Mouse (Mus musculus) lung, embryonic 14.5 days (tissue): ENCODE measurements around the gene Rab9b. TPM values are rescaled to one million over a fixed set of nuclear protein-coding genes. Genes with fewer than 3 reads are reported as not detected.

Experiments used
- ATAC-seq: fragments of 200-750 bp; cut with Nextera tagmentation; 2 replicates; pipeline ENCODE4 v1.8.0; 2017; ENCODE audit warnings: mild to moderate bottlenecking, moderate TSS enrichment, moderate library complexity; ENCODE audit not compliant: insufficient read depth
- DNase-seq: peaks from one replicate; pipeline ENCODE4 v3.0.0-alpha.2; 2015
- H3K27ac ChIP-seq: fragments of 300-500 bp; sonication (generic); 2 replicates; pipeline ENCODE4 v1.5.1; 2014; ENCODE audit warnings: low read depth, mild to moderate bottlenecking, moderate library complexity
- H3K27me3 ChIP-seq: fragments of 300-500 bp; sonication (generic); 2 replicates; pipeline ENCODE4 v1.6.1; 2014; ENCODE audit warnings: low read length, control low read depth; ENCODE audit not compliant: insufficient read depth
- H3K36me3 ChIP-seq: fragments of 300-500 bp; sonication (generic); 2 replicates; pipeline ENCODE4 v1.6.1; 2014; ENCODE audit warnings: control low read depth; ENCODE audit not compliant: insufficient read depth
- H3K4me1 ChIP-seq: fragments of 300-500 bp; sonication (generic); 2 replicates; pipeline ENCODE4 v1.6.1; 2014; ENCODE audit warnings: antibody characterized with exemption, control low read depth; ENCODE audit not compliant: insufficient read depth
- H3K4me2 ChIP-seq: fragments of 300-500 bp; sonication (generic); 2 replicates; pipeline ENCODE4 v1.6.1; 2014; ENCODE audit warnings: mild to moderate bottlenecking
- H3K4me3 ChIP-seq: fragments of 300-500 bp; sonication (generic); 2 replicates; pipeline ENCODE4 v1.5.1; 2014; ENCODE audit warnings: low read depth, low read length
- H3K9ac ChIP-seq: fragments of 300-500 bp; sonication (generic); 2 replicates; pipeline ENCODE4 v1.6.1; 2014
- H3K9me3 ChIP-seq: fragments of 300-500 bp; sonication (generic); 2 replicates; pipeline ENCODE4 v1.6.1; 2016; ENCODE audit warnings: low read depth, low read length, control low read depth
- CTCF ChIP-seq: IDR thresholded peaks from 2 replicates; pipeline ENCODE4 v1.5.1; 2016; ENCODE audit warnings: antibody characterized with exemption, low read depth
- WGBS: fragments of 180-500 bp; shearing (Covaris S2); extraction: QIAGEN DNeasy Blood & Tissue Kit; methylation state at CpG from one replicate; pipeline ENCODE4 v1.1.7; 2014; 5-methylcytosine and 5-hydroxymethylcytosine counted together
- polyA plus RNA-seq: library from polyadenylated mRNA; unstranded; fragments of >200 nt; fragmentation: Nextera tagmentation; extraction: Ambion mirVana; gene quantifications from 2 replicates; pipeline ENCODE4 v1.2.1, GENCODE M21; 2014

Rab9b gene
- polyA plus RNA-seq, 1 experiment from 2014 or later, result 0.16 TPM

DNA sequence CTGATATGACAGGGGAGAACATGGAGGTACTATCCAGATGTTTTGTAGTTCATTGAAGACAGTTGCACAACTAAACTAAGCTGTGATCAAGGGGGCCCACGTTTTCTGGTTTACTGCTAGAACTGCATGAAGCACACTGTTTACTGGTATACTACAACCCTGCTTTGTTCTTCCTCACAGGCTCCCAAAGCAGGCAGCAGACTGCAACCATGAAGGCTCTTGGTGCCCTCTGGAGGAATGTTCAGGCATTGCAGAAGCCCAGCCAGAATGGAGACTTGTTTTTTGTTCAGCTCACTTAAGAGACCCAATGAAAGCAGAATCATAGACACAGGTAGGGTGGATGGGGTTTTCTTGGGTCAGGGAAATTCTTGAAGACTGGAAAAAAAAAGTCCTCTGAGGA, 48.3 kb downstream of the Rab9b start:
- DNase-seq (peak; percentile 81), ATAC-seq (peak; percentile 77; the same call in 1 of the 2 replicates)
- Histone ChIP-seq H3K36me3 (no peaks in the 10 kb centered on the region), H3K4me1 (no peaks in the 10 kb centered on the region), H3K27ac (no peak overlapping the region), H3K9ac (no peak overlapping the region), H3K27me3 (no peaks in the 10 kb centered on the region), H3K9me3 (no peaks in the 10 kb centered on the region), H3K4me3 (no peak overlapping the region), H3K4me2 (no peak overlapping the region)
- peak; percentile 74 for TF ChIP-seq CTCF
- 9% methylated on average over 1 of the region's 1 CpGs for WGBS

DNA sequence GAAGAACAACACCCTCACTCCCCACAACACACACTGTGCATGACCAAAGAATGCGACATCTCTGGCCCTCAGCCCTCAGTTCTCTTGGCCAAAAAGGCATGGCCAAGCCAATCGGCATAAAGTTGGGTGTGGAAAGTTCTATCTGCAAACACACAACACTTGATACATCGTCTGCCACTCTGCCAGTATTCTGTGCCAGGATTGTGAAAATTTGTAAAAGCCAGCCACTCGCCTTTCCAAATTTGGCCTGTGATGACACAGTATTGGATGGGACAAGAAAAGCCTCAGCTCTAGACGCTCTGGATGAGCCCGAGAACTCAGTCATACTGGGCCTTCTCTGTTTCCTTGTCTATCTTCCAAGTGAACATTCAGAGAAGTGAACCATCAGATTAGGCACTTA, 48.8 kb downstream of the Rab9b start:
- Histone ChIP-seq H3K36me3 (no peaks in the 10 kb centered on the region), H3K9me3 (no peaks in the 10 kb centered on the region), H3K4me2 (no peak overlapping the region), H3K27me3 (no peaks in the 10 kb centered on the region), H3K4me1 (no peaks in the 10 kb centered on the region), H3K9ac (no peak overlapping the region), H3K4me3 (no peak overlapping the region), H3K27ac (no peak overlapping the region)
- 82% methylated on average over 6 of the region's 6 CpGs for WGBS
- no peak for TF ChIP-seq CTCF
- ATAC-seq (no peak), DNase-seq (no peak)

Other genes starting within 250 kb of the Rab9b start
- 10.3 and 10.4 TPM in 2 replicates for gene Tceal1, start 160.8 kb downstream of the Rab9b start, polyA plus RNA-seq
- gene Morf4l2, start 125.1 kb downstream of the Rab9b start, polyA plus RNA-seq, result 572 and 614 TPM in 2 replicates
- 0.13 TPM in 1 of 2 replicates, not detected in the other for gene Glra4, start 88.6 kb downstream of the Rab9b start, polyA plus RNA-seq
- 2.0 and 2.3 TPM in 2 replicates for gene Plp1, start 46.1 kb downstream of the Rab9b start, polyA plus RNA-seq
- not detected in 2 replicates for gene H2bfm, start 58.6 kb upstream of the Rab9b start, polyA plus RNA-seq
- 27.6 and 44.5 TPM in 2 replicates for gene Tmsb15b2, start 106.7 kb upstream of the Rab9b start, polyA plus RNA-seq
- 1.6 and 3.4 TPM in 2 replicates for gene Tmsb15l, start 108.1 kb upstream of the Rab9b start, polyA plus RNA-seq
- 22.3 and 24.4 TPM in 2 replicates for gene Tmsb15b1, start 108.1 kb upstream of the Rab9b start, polyA plus RNA-seq
- gene Zcchc18, start 124.4 kb upstream of the Rab9b start, polyA plus RNA-seq, result 13.4 and 15.6 TPM in 2 replicates
- gene Slc25a53, start 169.5 kb upstream of the Rab9b start, polyA plus RNA-seq, result 11.1 and 11.4 TPM in 2 replicates
- gene Fam199x, start 180.8 kb upstream of the Rab9b start, polyA plus RNA-seq, result 14.3 and 14.9 TPM in 2 replicates